Mouse (Mus musculus): ENCODE results near the gene Lrrc4.

DNA sequence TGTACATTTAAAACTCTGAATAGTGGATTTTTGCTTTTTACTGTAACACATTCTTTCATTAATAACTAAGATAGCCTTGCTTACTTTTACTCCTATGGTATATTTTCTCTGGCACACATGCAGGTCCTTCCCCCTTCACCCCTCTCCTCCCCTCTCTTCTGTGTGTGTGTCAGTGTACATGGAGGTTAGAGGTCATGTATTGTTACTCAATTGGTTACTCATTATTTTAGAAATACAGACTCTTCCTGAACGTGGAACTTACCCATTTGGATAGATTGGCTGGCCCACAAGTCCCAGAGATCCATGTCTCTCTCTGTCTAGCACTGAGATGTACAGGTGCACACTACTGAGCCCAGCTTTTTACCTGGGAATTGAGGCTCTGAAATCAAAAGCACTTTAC lies 196.5 kb downstream of the Lrrc4 start:
- TF ChIP-seq CTCF (IDR thresholded peaks at IDR 0.05; ENCODE audit: extremely low read depth, insufficient read depth, insufficient read length, insufficient replicate concordance) (no peak), POLR2A (IDR thresholded peaks at IDR 0.05; ENCODE audit: low read depth, low read length) (no peak)
